13 mouse cellular contexts compared by ENCODE assay signal in genomic region chr2:103461743-103462142, GRCm38 (mm10). TPM values are rescaled to one million over a fixed set of nuclear protein-coding genes. Genes with fewer than 3 reads are reported as not detected.
A peak's percentile ranks its signal among the peaks of the same experiment; 100 is the strongest.
DNase-seq lines count a peak whose midpoint lies in the region; ATAC-seq and TF ChIP-seq lines count a peak whose summit lies in the region.
"Had no signal": no experiment of that assay in that cellular context is flagged by ENCODE, and none has a peak within 500 bp of the region (broad histone marks: within the 10 kb centered on the region; RNA-seq: fewer than 3 reads in every experiment).

No protein-coding gene starts in this region.

- peaks cover 81% of the 10 kb centered on the region for H3K36me3 ChIP-seq in kidney, embryonic 15.5 days
- peaks cover 56% of the 10 kb centered on the region for H3K36me3 ChIP-seq in limb, embryonic 15.5 days

- no peaks in the 10 kb centered on the region for H3K27me3 ChIP-seq in kidney, embryonic 15.5 days
- H3K27me3 ChIP-seq in limb, embryonic 15.5 days, result no peaks in the 10 kb centered on the region
- H3K27me3 ChIP-seq: CH12.LX had no signal

- peak overlapping the region; percentile 1 for H3K27ac ChIP-seq in kidney, embryonic 15.5 days
- H3K27ac ChIP-seq in embryonic fibroblast, embryonic 13.5 days (ENCODE audit: insufficient read depth, low read length), result peak overlapping the region; percentile 46
- H3K27ac ChIP-seq in limb, embryonic 15.5 days, result peak overlapping the region; percentile 73
- H3K27ac ChIP-seq: macrophage had no signal

- no peak overlapping the region for H3K9ac ChIP-seq in kidney, embryonic 15.5 days
- no peak overlapping the region for H3K9ac ChIP-seq in limb, embryonic 15.5 days

- ATAC-seq in kidney, embryonic 15.5 days (replicated peaks; ENCODE audit: low FRiP score), result no peak
- no peak for ATAC-seq in limb, embryonic 15.5 days (ENCODE audit: insufficient number of reproducible peaks, low FRiP score, low TSS enrichment, low read depth)

- WGBS in kidney, embryonic 15.5 days, result 19% methylated on average over 9 of the region's 9 CpGs
- 17% methylated on average over 9 of the region's 9 CpGs for WGBS in limb, embryonic 15.5 days

- H3K4me2 ChIP-seq in kidney, embryonic 15.5 days, result no peak overlapping the region
- no peak overlapping the region for H3K4me2 ChIP-seq in limb, embryonic 15.5 days

- DNase-seq in kidney, postnatal 36 days, result no peak
- DNase-seq in adipocyte (ENCODE audit: low spot score), result peak; percentile 24
- DNase-seq in adrenal gland, adult (ENCODE audit: inconsistent age in 2 of 2, low spot score in 1 of 2), result no peak
- no peak for DNase-seq in left cerebral cortex, adult 18-20 months (ENCODE audit: low spot score in 2 of 2)
- no peak for DNase-seq in urinary bladder, adult 2 months (ENCODE audit: low spot score)
- DNase-seq: cerebellum, postnatal 10 days; gastrocnemius, postnatal 36 days; kidney, postnatal 14 days had no signal

- no peak for TF ChIP-seq POLR2A in embryonic fibroblast, embryonic 13.5 days (IDR thresholded peaks at IDR 0.05; ENCODE audit: low read depth, low read length)

- no peaks in the 10 kb centered on the region for H3K9me3 ChIP-seq in kidney, embryonic 15.5 days (replicated peaks)
- no peaks in the 10 kb centered on the region for H3K9me3 ChIP-seq in limb, embryonic 15.5 days

- no peak for TF ChIP-seq CTCF in embryonic fibroblast, embryonic 13.5 days (IDR thresholded peaks at IDR 0.05; ENCODE audit: borderline replicate concordance, insufficient read depth, low read length)

- H3K4me1 ChIP-seq in kidney, embryonic 15.5 days, result 0 out of 2 replicates have a peak, but pooled peaks cover 11% of the 10 kb centered on the region
- no peaks in the 10 kb centered on the region for H3K4me1 ChIP-seq in embryonic fibroblast, embryonic 13.5 days (ENCODE audit: control insufficient read depth, insufficient read depth, low read length)
- peaks cover 11% of the 10 kb centered on the region for H3K4me1 ChIP-seq in limb, embryonic 15.5 days

- H3K4me3 ChIP-seq in kidney, embryonic 15.5 days (replicated peaks), result no peak overlapping the region
- H3K4me3 ChIP-seq in embryonic fibroblast, embryonic 13.5 days (ENCODE audit: insufficient read depth, low read length), result no peak overlapping the region
- H3K4me3 ChIP-seq in limb, embryonic 15.5 days, result no peak overlapping the region

RNA-seq across cellular contexts. Expression of gene Cat, which starts 23.2 kb away (rescaled TPM):
- 89.3 and 99.4 TPM in 2 replicates for polyA plus RNA-seq in kidney, embryonic 15.5 days (2015; fragmentation: Nextera tagmentation; extraction: Ambion mirVana)
- 60.3 and 64.9 TPM in 2 replicates for polyA plus RNA-seq in embryonic fibroblast, embryonic 13.5 days (2011; ENCODE audit: insufficient read length, low read depth, missing spikeins)
- 73.1 and 84.3 TPM in 2 replicates for polyA plus RNA-seq in limb, embryonic 15.5 days (2015; fragmentation: Nextera tagmentation; extraction: Ambion mirVana)
- 10 to 100 TPM; 38.3 to 38.4 TPM for total RNA-seq in left cerebral cortex, adult 18-20 months (2021)
- polyA plus RNA-seq in urinary bladder, adult 2 months (2012; rRNA removed), result 62.6 and 68.0 TPM in 2 replicates

RNA-seq across cellular contexts. Expression of gene Elf5, which starts 50.3 kb away (rescaled TPM):
- 1.5 and 2.8 TPM in 2 replicates for polyA plus RNA-seq in kidney, embryonic 15.5 days (2015; fragmentation: Nextera tagmentation; extraction: Ambion mirVana)
- not detected in 2 replicates for polyA plus RNA-seq in embryonic fibroblast, embryonic 13.5 days (2011; ENCODE audit: insufficient read length, low read depth, missing spikeins)
- polyA plus RNA-seq in limb, embryonic 15.5 days (2015; fragmentation: Nextera tagmentation; extraction: Ambion mirVana), result 2.8 and 2.9 TPM in 2 replicates
- total RNA-seq in left cerebral cortex, adult 18-20 months (2021), result under 1 TPM; 0.94 to 0.95 TPM
- 17.2 and 21.2 TPM in 2 replicates for polyA plus RNA-seq in urinary bladder, adult 2 months (2012; rRNA removed)
- total RNA-seq: CH12.LX; gastrocnemius, postnatal 36 days had no signal
- polyA plus RNA-seq: macrophage had no signal

Comparison
In these comparisons a context has a peak if more than half of its experiments do, and no peak if none do; other contexts are left out.
1. H3K27ac ChIP-seq: peak in every context shown above with its lines; median percentile 73 in limb, embryonic 15.5 days; 46 in embryonic fibroblast, embryonic 13.5 days; 1 in kidney, embryonic 15.5 days.